Mouse (Mus musculus) urinary bladder, postnatal 36 days (tissue): ENCODE measurements at regions not wholly inside any gene's neighbourhood (a gene's known extent, or its start where the extent isn't known, plus 50 kb on each side); places are given as distances from the start of the nearest gene placed in this dataset.
"Not testable (repeated sequence)": the region's sequence is repeated elsewhere in the genome, so short reads cannot be mapped to it uniquely, and the experiment has no call there.

Source experiments
- DNase-seq, 2 experiments: peaks; one replicate each; pipeline ENCODE4 v3.0.0; 2022; ENCODE audit warnings: low spot score in 2 of 2, mixed read lengths in 1 of 2

GRCm38 (mm10) chr1:161728546-161729206 is 59.6 kb downstream of the Fasl start:
- DNase-seq: no peak

- DNase-seq: not testable (repeated sequence)
These were observed 60.9 kb downstream of the Fasl start for GRCm38 (mm10) chr1:161727357-161727756.

- not testable (repeated sequence) for DNase-seq
These were observed 62.2 kb downstream of the Fasl start for GRCm38 (mm10) chr1:161726098-161726497.

GRCm38 (mm10) chr1:161719876-161720275 is 68.4 kb downstream of the Fasl start:
- no peak for DNase-seq

- DNase-seq: no peak
These were observed 70.0 kb downstream of the Fasl start for GRCm38 (mm10) chr1:161718254-161718653.

GRCm38 (mm10) chr1:161712918-161713317 is 75.4 kb downstream of the Fasl start:
- peak in 1 of 2 experiments; percentile 33 for DNase-seq

GRCm38 (mm10) chr1:161712283-161712682 is 76.0 kb downstream of the Fasl start:
- DNase-seq: no peak

GRCm38 (mm10) chr1:161707049-161707448 is 81.2 kb downstream of the Fasl start:
- DNase-seq: no peak

GRCm38 (mm10) chr1:161704961-161705360 is 83.3 kb downstream of the Fasl start:
- DNase-seq: no peak

- DNase-seq: no peak
These were observed 83.8 kb downstream of the Fasl start for GRCm38 (mm10) chr1:161704527-161704926.

- no peak for DNase-seq
These were observed 92.4 kb downstream of the Fasl start for GRCm38 (mm10) chr1:161695886-161696285.

- no peak for DNase-seq
These were observed 94.5 kb downstream of the Fasl start for GRCm38 (mm10) chr1:161693768-161694160.

GRCm38 (mm10) chr1:161692836-161693767 is 95.2 kb downstream of the Fasl start:
- DNase-seq: no peak

- no peak for DNase-seq
These were observed 99.3 kb downstream of the Fasl start for GRCm38 (mm10) chr1:161688946-161689345.

- DNase-seq: peak; percentile 28 to 43
These were observed 100.7 kb downstream of the Fasl start for GRCm38 (mm10) chr1:161687548-161687947.

GRCm38 (mm10) chr1:161680558-161680957 is 107.7 kb downstream of the Fasl start:
- no peak for DNase-seq

GRCm38 (mm10) chr1:161670937-161671336 is 117.4 kb downstream of the Fasl start:
- no peak for DNase-seq

GRCm38 (mm10) chr1:161664321-161664720 is 124.0 kb downstream of the Fasl start:
- DNase-seq: no peak

GRCm38 (mm10) chr1:161663351-161663750 is 124.9 kb downstream of the Fasl start:
- no peak for DNase-seq

- DNase-seq: no peak
These were observed 126.1 kb downstream of the Fasl start for GRCm38 (mm10) chr1:161662241-161662640.

- no peak for DNase-seq
These were observed 130.8 kb downstream of the Fasl start for GRCm38 (mm10) chr1:161657511-161657910.

GRCm38 (mm10) chr1:161649387-161649786 is 138.9 kb downstream of the Fasl start:
- no peak for DNase-seq

- no peak for DNase-seq
These were observed 137.6 kb downstream of the Tnfsf18 start for GRCm38 (mm10) chr1:161632098-161632497.
